Mouse (Mus musculus) spleen, adult 2 months (tissue): ENCODE results near the gene Immp2l.

Source experiments
- CTCF ChIP-seq: fragments of 200-500 bp; IDR thresholded peaks from 2 replicates; pipeline ENCODE4 v1.5.1; 2011; ENCODE audit warnings: mild to moderate bottlenecking, inconsistent platforms; ENCODE audit not compliant: insufficient read depth, insufficient read length, insufficient replicate concordance; ENCODE audit errors: extremely low read depth
- POLR2A ChIP-seq: fragments of 200-500 bp; IDR thresholded peaks from 2 replicates; pipeline ENCODE4 v1.6.1; 2011; ENCODE audit warnings: low read depth, low read length, inconsistent platforms

GRCm38 (mm10) chr12:41539989-41540388, 516.1 kb downstream of the Immp2l start:
- TF ChIP-seq POLR2A (no peak), CTCF (no peak)
